ENCODE assay signal across 8 mouse cellular contexts in genomic region chr15:96641111-96641820, GRCm38 (mm10). TPM values are rescaled to one million over a fixed set of nuclear protein-coding genes. Genes with fewer than 3 reads are reported as not detected.
A peak's percentile ranks its signal among the peaks of the same experiment; 100 is the strongest.
DNase-seq lines count a peak whose midpoint lies in the region; ATAC-seq and TF ChIP-seq lines count a peak whose summit lies in the region.

No protein-coding gene starts in this region.

- peaks cover 18% of the 10 kb centered on the region for H3K36me3 ChIP-seq in forebrain, embryonic 13.5 days (ENCODE audit: poor library complexity, severe bottlenecking)
- peaks cover 11% of the 10 kb centered on the region for H3K36me3 ChIP-seq in hindbrain, embryonic 11.5 days (ENCODE audit: control insufficient read depth, insufficient read depth, low read length)

- H3K9ac ChIP-seq in forebrain, embryonic 13.5 days = peak overlapping the region; percentile 99
- H3K9ac ChIP-seq in hindbrain, embryonic 11.5 days (ENCODE audit: low read depth, low read length) = peak overlapping the region; percentile 99

- H3K4me3 ChIP-seq in forebrain, embryonic 13.5 days = peak overlapping the region; percentile 87
- peak overlapping the region; percentile 83 for H3K4me3 ChIP-seq in hindbrain, embryonic 11.5 days (ENCODE audit: low read depth, low read length)
- peak overlapping the region; percentile 84 for H3K4me3 ChIP-seq in left cerebral cortex, adult 2 months

- DNase-seq in MN1 (ENCODE audit: low spot score) = peak; percentile 91
- DNase-seq in cerebellum, adult 11 months = peak; percentile 70
- peak; percentile 84 for DNase-seq in hindbrain, embryonic 11.5 days (ENCODE audit: low spot score)
- peak; percentile 62 for DNase-seq in left cerebral cortex, adult 2 months (ENCODE audit: extremely low spot score in 1 of 2, low spot score in 2 of 2)
- DNase-seq in lung, postnatal 4 days = peak; percentile 62 to 66
- peak; percentile 80 for DNase-seq in retina, embryonic 14.5 days (ENCODE audit: low spot score)
- peak; percentile 75 for DNase-seq in thymus, postnatal 25 days

- peak overlapping the region; percentile 100 for H3K27ac ChIP-seq in forebrain, embryonic 13.5 days
- H3K27ac ChIP-seq in hindbrain, embryonic 11.5 days (ENCODE audit: low read depth, low read length) = peak overlapping the region; percentile 99
- peak overlapping the region; percentile 80 for H3K27ac ChIP-seq in left cerebral cortex, adult 2 months

- TF ChIP-seq CTCF in left cerebral cortex, adult 2 months (IDR thresholded peaks at IDR 0.05) = no peak

- WGBS in forebrain, embryonic 13.5 days = under 1% methylated on average over 62 of the region's 63 CpGs
- under 1% methylated on average over 61 of the region's 63 CpGs for WGBS in hindbrain, embryonic 11.5 days

- no peaks in the 10 kb centered on the region for H3K27me3 ChIP-seq in forebrain, embryonic 13.5 days
- H3K27me3 ChIP-seq in hindbrain, embryonic 11.5 days (ENCODE audit: control insufficient read depth, insufficient read depth, low read length) = no peaks in the 10 kb centered on the region

- intact Hi-C loops in left cerebral cortex, adult 2 months (cut with DNase I) = no loop called here

- peak; percentile 60 for ATAC-seq in forebrain, embryonic 13.5 days
- peak; percentile 71 for ATAC-seq in hindbrain, embryonic 11.5 days (ENCODE audit: low FRiP score)

- H3K4me1 ChIP-seq in forebrain, embryonic 13.5 days = peaks cover 37% of the 10 kb centered on the region
- H3K4me1 ChIP-seq in hindbrain, embryonic 11.5 days (replicated peaks; ENCODE audit: control insufficient read depth, insufficient read depth, low read length) = peaks cover 6% of the 10 kb centered on the region; the same call in 1 of the 2 replicates

- peaks cover 1% of the 10 kb centered on the region; the same call in 1 of the 2 replicates for H3K9me3 ChIP-seq in forebrain, embryonic 13.5 days (replicated peaks)
- no peaks in the 10 kb centered on the region for H3K9me3 ChIP-seq in hindbrain, embryonic 11.5 days (ENCODE audit: control insufficient read depth, low read length)

- peak overlapping the region; percentile 65 for H3K4me2 ChIP-seq in forebrain, embryonic 13.5 days
- H3K4me2 ChIP-seq in hindbrain, embryonic 11.5 days (replicated peaks; ENCODE audit: low read depth, low read length) = peak overlapping the region; percentile 80

RNA-seq across cellular contexts. Expression of gene Slc38a1, which starts 1.4 kb away (rescaled TPM):
- 138 and 142 TPM in 2 replicates for polyA plus RNA-seq in forebrain, embryonic 13.5 days (2015; fragmentation: Nextera tagmentation; extraction: Ambion mirVana)
- 133 and 149 TPM in 2 replicates for polyA plus RNA-seq in hindbrain, embryonic 11.5 days (2014; fragmentation: Nextera tagmentation; extraction: Ambion mirVana)
- 100 to 1,000 TPM; 111 to 116 TPM for total RNA-seq in left cerebral cortex, adult 2 months (2021)

RNA-seq across cellular contexts. Expression of gene Slc38a2, which starts 58.3 kb away (rescaled TPM):
- 148 and 156 TPM in 2 replicates for polyA plus RNA-seq in forebrain, embryonic 13.5 days (2015; fragmentation: Nextera tagmentation; extraction: Ambion mirVana)
- polyA plus RNA-seq in hindbrain, embryonic 11.5 days (2014; fragmentation: Nextera tagmentation; extraction: Ambion mirVana) = 209 and 224 TPM in 2 replicates
- total RNA-seq in left cerebral cortex, adult 2 months (2021) = 100 to 1,000 TPM in 1 of 2 experiments, 10 to 100 TPM in 1; 96.9 to 108 TPM

Comparison
In these comparisons a context has a peak if more than half of its experiments do, and no peak if none do; other contexts are left out.
1. Peak in every context shown above with its lines: DNase-seq, ATAC-seq, H3K4me3 ChIP-seq and H3K27ac ChIP-seq.